Mouse (Mus musculus) neural tube, embryonic 14.5 days (tissue): ENCODE measurements at regions not wholly inside any gene's neighbourhood (a gene's known extent, or its start where the extent isn't known, plus 50 kb on each side); places are given as distances from the start of the nearest gene placed in this dataset.

Source experiments
- ATAC-seq: fragments of 200-750 bp; cut with Nextera tagmentation; 2 replicates; pipeline ENCODE4 v1.8.0; 2017; ENCODE audit warnings: low read depth, mild to moderate bottlenecking, moderate TSS enrichment, moderate library complexity
- H3K27ac ChIP-seq: fragments of 300-500 bp; sonication (generic); 2 replicates; pipeline ENCODE4 v1.5.1; 2014; ENCODE audit warnings: low read depth, mild to moderate bottlenecking, control low read depth, low read length, moderate library complexity, mixed read lengths
- H3K27me3 ChIP-seq: fragments of 300-500 bp; sonication (generic); 2 replicates; pipeline ENCODE4 v1.6.1; 2014; ENCODE audit warnings: low read length; ENCODE audit not compliant: control insufficient read depth, insufficient read depth
- H3K36me3 ChIP-seq: fragments of 300-500 bp; sonication (generic); 2 replicates; pipeline ENCODE4 v1.6.1; 2014; ENCODE audit warnings: low read length, mixed read lengths; ENCODE audit not compliant: control insufficient read depth, insufficient read depth
- H3K4me1 ChIP-seq: fragments of 300-500 bp; sonication (generic); 2 replicates; pipeline ENCODE4 v1.6.1; 2014; ENCODE audit warnings: low read length; ENCODE audit not compliant: control insufficient read depth, insufficient read depth
- H3K4me2 ChIP-seq: fragments of 300-500 bp; sonication (generic); 2 replicates; pipeline ENCODE4 v1.6.1; 2014; ENCODE audit warnings: mild to moderate bottlenecking, low read depth, low read length, control low read depth
- H3K4me3 ChIP-seq: fragments of 300-500 bp; sonication (generic); 2 replicates; pipeline ENCODE4 v1.5.1; 2014; ENCODE audit warnings: low read depth, low read length, control low read depth, mixed read lengths
- H3K9ac ChIP-seq: fragments of 300-500 bp; sonication (generic); replicated peaks from 2 replicates; pipeline ENCODE4 v1.6.1; 2014; ENCODE audit warnings: low read depth, mild to moderate bottlenecking, control low read depth, low read length, mixed read lengths
- H3K9me3 ChIP-seq: fragments of 300-500 bp; sonication (generic); 2 replicates; pipeline ENCODE4 v1.6.1; 2016; ENCODE audit warnings: low read length; ENCODE audit not compliant: control insufficient read depth
- WGBS: fragments of 180-500 bp; shearing (Covaris S2); extraction: QIAGEN DNeasy Blood & Tissue Kit; methylation state at CpG from one replicate; pipeline ENCODE4 v1.1.7; 2014; 5-methylcytosine and 5-hydroxymethylcytosine counted together

GRCm38 (mm10) chr13:28759026-28759425 lies 194.5 kb downstream of the Sox4 start:
- WGBS, result 50% methylated on average over 3 of the region's 3 CpGs

GRCm38 (mm10) chr13:28757846-28758522 lies 195.5 kb downstream of the Sox4 start:
- Histone ChIP-seq H3K27me3 (no peaks in the 10 kb centered on the region), H3K9ac (peak overlapping the region; percentile 35), H3K36me3 (no peaks in the 10 kb centered on the region), H3K4me2 (peak overlapping the region; percentile 48), H3K4me1 (peaks cover 16% of the 10 kb centered on the region), H3K4me3 (peak overlapping the region; percentile 26), H3K9me3 (no peaks in the 10 kb centered on the region), H3K27ac (peak overlapping the region; percentile 62)
- WGBS, result 4% methylated on average over 13 of the region's 13 CpGs
- peak; percentile 60 for ATAC-seq

More at GRCm38 (mm10) chr13:28759026-28759425, 194.5 kb downstream of the Sox4 start:
- peaks cover 16% of the 10 kb centered on the region for H3K4me1 ChIP-seq
- H3K27me3 ChIP-seq, result no peaks in the 10 kb centered on the region
- H3K4me2 ChIP-seq, result no peak overlapping the region
- H3K4me3 ChIP-seq, result no peak overlapping the region
- no peak overlapping the region for H3K9ac ChIP-seq
- H3K27ac ChIP-seq, result no peak overlapping the region
- ATAC-seq, result no peak
- no peaks in the 10 kb centered on the region for H3K36me3 ChIP-seq
- no peaks in the 10 kb centered on the region for H3K9me3 ChIP-seq

- Histone ChIP-seq H3K27me3 (no peaks in the 10 kb centered on the region), H3K9me3 (no peaks in the 10 kb centered on the region), H3K27ac (no peak overlapping the region; the same call in 1 of the 2 replicates), H3K9ac (no peak overlapping the region), H3K4me2 (peak overlapping the region; percentile 48; the same call in 1 of the 2 replicates), H3K4me1 (peaks cover 16% of the 10 kb centered on the region), H3K36me3 (no peaks in the 10 kb centered on the region), H3K4me3 (no peak overlapping the region)
- no peak for ATAC-seq
- WGBS, result 22% methylated on average over 11 of the region's 11 CpGs
Measured at GRCm38 (mm10) chr13:28756915-28757765, 196.4 kb downstream of the Sox4 start.

- no peak overlapping the region for H3K4me2 ChIP-seq
- H3K4me3 ChIP-seq, result no peak overlapping the region
- no peak for ATAC-seq
- H3K36me3 ChIP-seq, result no peaks in the 10 kb centered on the region
- no peak overlapping the region for H3K9ac ChIP-seq
- no peaks in the 10 kb centered on the region for H3K9me3 ChIP-seq
- no peak overlapping the region for H3K27ac ChIP-seq
- no peaks in the 10 kb centered on the region for H3K27me3 ChIP-seq
- 81% methylated on average over 5 of the region's 5 CpGs for WGBS
- H3K4me1 ChIP-seq, result peaks cover 16% of the 10 kb centered on the region
Measured at GRCm38 (mm10) chr13:28754207-28754606, 199.3 kb downstream of the Sox4 start.

GRCm38 (mm10) chr13:28750949-28751692 lies 202.4 kb downstream of the Sox4 start:
- no peaks in the 10 kb centered on the region for H3K4me1 ChIP-seq
- H3K27ac ChIP-seq, result no peak overlapping the region
- WGBS, result 89% methylated on average over 11 of the region's 11 CpGs

GRCm38 (mm10) chr13:28740158-28740670 lies 213.3 kb downstream of the Sox4 start:
- H3K9me3 ChIP-seq, result no peaks in the 10 kb centered on the region
- no peak overlapping the region for H3K27ac ChIP-seq
- H3K4me1 ChIP-seq, result no peaks in the 10 kb centered on the region
- no peak overlapping the region for H3K4me3 ChIP-seq
- no peaks in the 10 kb centered on the region for H3K27me3 ChIP-seq
- 36% methylated on average over 7 of the region's 7 CpGs for WGBS
- H3K36me3 ChIP-seq, result no peaks in the 10 kb centered on the region
- H3K9ac ChIP-seq, result no peak overlapping the region
- no peak overlapping the region for H3K4me2 ChIP-seq
- ATAC-seq, result no peak

More at GRCm38 (mm10) chr13:28750949-28751692, 202.4 kb downstream of the Sox4 start:
- Histone ChIP-seq H3K9ac (no peak overlapping the region), H3K27me3 (no peaks in the 10 kb centered on the region), H3K9me3 (no peaks in the 10 kb centered on the region), H3K4me3 (no peak overlapping the region), H3K36me3 (no peaks in the 10 kb centered on the region), H3K4me2 (no peak overlapping the region)
- no peak for ATAC-seq

GRCm38 (mm10) chr13:28738160-28739100 lies 215.1 kb downstream of the Sox4 start:
- Histone ChIP-seq H3K9me3 (no peaks in the 10 kb centered on the region), H3K4me2 (no peak overlapping the region), H3K9ac (no peak overlapping the region), H3K4me3 (no peak overlapping the region), H3K27me3 (no peaks in the 10 kb centered on the region), H3K27ac (no peak overlapping the region), H3K4me1 (no peaks in the 10 kb centered on the region), H3K36me3 (no peaks in the 10 kb centered on the region)
- 51% methylated on average over 8 of the region's 8 CpGs for WGBS
- peak; percentile 28; the same call in 1 of the 2 replicates for ATAC-seq

- ATAC-seq, result no peak
- WGBS, result 71% methylated on average over 1 of the region's 1 CpGs
- H3K4me1 ChIP-seq, result no peaks in the 10 kb centered on the region
- no peaks in the 10 kb centered on the region for H3K9me3 ChIP-seq
- H3K27ac ChIP-seq, result no peak overlapping the region
- no peak overlapping the region for H3K4me3 ChIP-seq
- no peaks in the 10 kb centered on the region for H3K36me3 ChIP-seq
- no peaks in the 10 kb centered on the region for H3K27me3 ChIP-seq
- H3K4me2 ChIP-seq, result no peak overlapping the region
- H3K9ac ChIP-seq, result no peak overlapping the region
Measured at GRCm38 (mm10) chr13:28732475-28732874, 221.0 kb downstream of the Sox4 start.
